Mouse (Mus musculus): ENCODE measurements around the gene Erich3. TPM values are rescaled to one million over a fixed set of nuclear protein-coding genes. Genes with fewer than 3 reads are reported as not detected.

Gene Erich3
- polyA plus RNA-seq, 1 experiment, result 147 TPM

- Histone ChIP-seq H3K4me3 (ENCODE audit: control insufficient read depth, low read depth, low read length) (no peak overlapping the region), H3K4me1 (ENCODE audit: control insufficient read depth, insufficient read depth, low read length) (no peaks in the 10 kb centered on the region), H3K36me3 (ENCODE audit: control insufficient read depth, insufficient read depth, low read length) (no peaks in the 10 kb centered on the region), H3K27ac (ENCODE audit: control insufficient read depth, insufficient read depth, low read depth, low read length) (no peak overlapping the region), H3K27me3 (ENCODE audit: control insufficient read depth, insufficient read depth, low read length) (no peaks in the 10 kb centered on the region)
- TF ChIP-seq POLR2A (IDR thresholded peaks at IDR 0.05; ENCODE audit: control insufficient read depth, low read depth, low read length) (no peak), CTCF (IDR thresholded peaks at IDR 0.05; ENCODE audit: control insufficient read depth, insufficient read depth, insufficient replicate concordance, low read depth, low read length) (no peak)
Measured at GRCm38 (mm10) chr3:154731431-154731830, 67.8 kb downstream of the Erich3 start.

DNA sequence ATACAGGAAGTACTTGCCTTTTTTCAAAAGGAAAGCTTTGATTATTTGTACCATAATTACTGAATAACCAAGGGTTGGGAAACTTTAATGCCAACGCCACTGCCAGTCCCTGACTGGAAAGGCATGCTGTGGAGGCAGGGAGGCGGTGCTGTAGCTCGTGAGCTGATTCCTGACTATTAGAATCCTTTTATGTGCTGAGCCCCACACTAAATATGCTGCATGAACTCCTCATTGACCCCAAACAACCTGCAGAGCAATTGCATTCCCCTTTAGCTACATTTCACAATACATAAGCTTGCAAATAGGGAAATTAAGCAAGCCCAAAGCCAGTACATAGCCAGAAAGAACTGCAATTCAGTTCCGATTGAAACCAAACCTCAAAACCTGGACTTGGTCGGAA is 77.8 kb downstream of the Erich3 start:
- Histone ChIP-seq H3K27ac (ENCODE audit: control insufficient read depth, insufficient read depth, low read depth, low read length) (no peak overlapping the region), H3K4me1 (ENCODE audit: control insufficient read depth, insufficient read depth, low read length) (no peaks in the 10 kb centered on the region), H3K27me3 (ENCODE audit: control insufficient read depth, insufficient read depth, low read length) (no peaks in the 10 kb centered on the region), H3K36me3 (ENCODE audit: control insufficient read depth, insufficient read depth, low read length) (no peaks in the 10 kb centered on the region), H3K4me3 (ENCODE audit: control insufficient read depth, low read depth, low read length) (no peak overlapping the region)
- TF ChIP-seq POLR2A (IDR thresholded peaks at IDR 0.05; ENCODE audit: control insufficient read depth, low read depth, low read length) (no peak), CTCF (IDR thresholded peaks at IDR 0.05; ENCODE audit: control insufficient read depth, insufficient read depth, insufficient replicate concordance, low read depth, low read length) (no peak)

GRCm38 (mm10) chr3:154742927-154743326 is 79.3 kb downstream of the Erich3 start:
- Histone ChIP-seq H3K27ac (ENCODE audit: control insufficient read depth, insufficient read depth, low read depth, low read length) (no peak overlapping the region), H3K4me3 (ENCODE audit: control insufficient read depth, low read depth, low read length) (no peak overlapping the region)
- TF ChIP-seq CTCF (IDR thresholded peaks at IDR 0.05; ENCODE audit: control insufficient read depth, insufficient read depth, insufficient replicate concordance, low read depth, low read length) (no peak), POLR2A (IDR thresholded peaks at IDR 0.05; ENCODE audit: control insufficient read depth, low read depth, low read length) (no peak)

DNA sequence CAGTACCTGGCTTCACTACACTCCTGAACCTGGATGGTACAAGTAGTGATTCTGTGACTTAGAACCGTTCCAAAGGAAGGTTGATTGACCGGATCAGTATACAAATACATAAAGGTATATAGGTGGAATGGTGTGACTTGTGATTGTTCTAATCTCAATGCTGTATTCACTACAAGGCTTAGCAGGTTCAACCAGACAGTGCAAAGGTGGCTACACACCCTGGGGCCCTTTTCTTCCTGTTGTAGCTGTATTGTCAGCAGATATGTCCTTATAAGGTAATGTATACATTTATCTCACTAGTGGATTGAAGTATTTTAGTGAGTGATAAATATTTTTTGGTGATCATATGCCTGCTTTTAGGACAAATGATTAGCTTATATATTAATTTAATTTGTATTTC is 80.7 kb downstream of the Erich3 start:
- TF ChIP-seq POLR2A (IDR thresholded peaks at IDR 0.05; ENCODE audit: control insufficient read depth, low read depth, low read length) (no peak), CTCF (IDR thresholded peaks at IDR 0.05; ENCODE audit: control insufficient read depth, insufficient read depth, insufficient replicate concordance, low read depth, low read length) (no peak)
- Histone ChIP-seq H3K27me3 (ENCODE audit: control insufficient read depth, insufficient read depth, low read length) (no peaks in the 10 kb centered on the region), H3K4me1 (ENCODE audit: control insufficient read depth, insufficient read depth, low read length) (no peaks in the 10 kb centered on the region), H3K27ac (ENCODE audit: control insufficient read depth, insufficient read depth, low read depth, low read length) (no peak overlapping the region), H3K4me3 (ENCODE audit: control insufficient read depth, low read depth, low read length) (no peak overlapping the region), H3K36me3 (ENCODE audit: control insufficient read depth, insufficient read depth, low read length) (no peaks in the 10 kb centered on the region)

More at GRCm38 (mm10) chr3:154742927-154743326, 79.3 kb downstream of the Erich3 start:
- H3K36me3 ChIP-seq (ENCODE audit: control insufficient read depth, insufficient read depth, low read length), result no peaks in the 10 kb centered on the region
- no peaks in the 10 kb centered on the region for H3K27me3 ChIP-seq (ENCODE audit: control insufficient read depth, insufficient read depth, low read length)
- H3K4me1 ChIP-seq (ENCODE audit: control insufficient read depth, insufficient read depth, low read length), result no peaks in the 10 kb centered on the region

DNA sequence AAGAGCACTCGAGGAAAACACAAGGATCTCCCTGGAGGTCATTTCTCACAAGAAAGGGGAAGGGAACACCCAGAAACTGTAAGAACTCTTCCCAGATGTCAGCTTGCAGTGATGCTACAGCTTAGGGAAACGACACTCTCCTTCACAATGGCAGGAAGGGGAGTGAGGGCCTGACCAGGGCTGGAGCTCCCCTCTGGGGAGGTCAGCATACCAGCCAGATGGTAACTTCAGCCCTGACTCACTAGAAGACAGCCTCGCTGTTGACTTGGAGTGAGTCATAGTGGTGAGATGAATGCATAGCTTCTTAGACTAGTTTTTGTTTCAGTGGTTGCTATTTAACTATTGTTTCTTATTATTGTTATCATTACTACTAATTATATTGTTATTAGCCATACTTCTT is 90.8 kb downstream of the Erich3 start:
- H3K4me1 ChIP-seq (ENCODE audit: control insufficient read depth, insufficient read depth, low read length), result no peaks in the 10 kb centered on the region
- no peaks in the 10 kb centered on the region for H3K36me3 ChIP-seq (ENCODE audit: control insufficient read depth, insufficient read depth, low read length)
- no peak for TF ChIP-seq CTCF (IDR thresholded peaks at IDR 0.05; ENCODE audit: control insufficient read depth, insufficient read depth, insufficient replicate concordance, low read depth, low read length)
- no peak for TF ChIP-seq POLR2A (IDR thresholded peaks at IDR 0.05; ENCODE audit: control insufficient read depth, low read depth, low read length)
- no peak overlapping the region for H3K4me3 ChIP-seq (ENCODE audit: control insufficient read depth, low read depth, low read length)
- H3K27me3 ChIP-seq (ENCODE audit: control insufficient read depth, insufficient read depth, low read length), result no peaks in the 10 kb centered on the region
- H3K27ac ChIP-seq (ENCODE audit: control insufficient read depth, insufficient read depth, low read depth, low read length), result no peak overlapping the region

- Histone ChIP-seq H3K27me3 (ENCODE audit: control insufficient read depth, insufficient read depth, low read length) (no peaks in the 10 kb centered on the region), H3K36me3 (ENCODE audit: control insufficient read depth, insufficient read depth, low read length) (no peaks in the 10 kb centered on the region), H3K4me1 (ENCODE audit: control insufficient read depth, insufficient read depth, low read length) (no peaks in the 10 kb centered on the region), H3K4me3 (ENCODE audit: control insufficient read depth, low read depth, low read length) (no peak overlapping the region), H3K27ac (ENCODE audit: control insufficient read depth, insufficient read depth, low read depth, low read length) (no peak overlapping the region)
- TF ChIP-seq CTCF (IDR thresholded peaks at IDR 0.05; ENCODE audit: control insufficient read depth, insufficient read depth, insufficient replicate concordance, low read depth, low read length), result no peak
- no peak for TF ChIP-seq POLR2A (IDR thresholded peaks at IDR 0.05; ENCODE audit: control insufficient read depth, low read depth, low read length)
Measured at GRCm38 (mm10) chr3:154755225-154755624, 91.6 kb downstream of the Erich3 start.

DNA sequence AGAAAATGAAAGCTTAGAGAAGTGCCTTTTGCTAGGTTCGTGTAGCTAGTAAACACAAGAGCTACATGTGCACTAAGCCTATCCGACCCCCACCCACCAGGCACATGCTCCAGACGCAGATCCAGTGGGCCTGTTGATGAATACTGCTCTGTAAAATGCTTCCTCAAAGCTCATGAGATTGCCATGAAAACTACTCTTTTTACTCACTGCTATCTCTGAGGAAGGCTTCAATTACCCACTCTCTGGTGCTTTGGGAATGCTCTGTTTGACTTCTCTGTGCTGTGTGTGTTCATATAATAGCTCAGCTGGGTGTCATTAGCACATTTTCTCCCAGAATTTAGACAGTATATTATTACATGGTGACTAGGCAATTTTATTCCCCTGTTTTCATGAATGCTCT is 94.4 kb downstream of the Erich3 start:
- H3K27ac ChIP-seq (ENCODE audit: control insufficient read depth, insufficient read depth, low read depth, low read length), result no peak overlapping the region
- H3K4me1 ChIP-seq (ENCODE audit: control insufficient read depth, insufficient read depth, low read length), result no peaks in the 10 kb centered on the region; the same call in 1 of the 2 replicates
- no peaks in the 10 kb centered on the region for H3K27me3 ChIP-seq (ENCODE audit: control insufficient read depth, insufficient read depth, low read length)
- TF ChIP-seq POLR2A (IDR thresholded peaks at IDR 0.05; ENCODE audit: control insufficient read depth, low read depth, low read length) (no peak), CTCF (IDR thresholded peaks at IDR 0.05; ENCODE audit: control insufficient read depth, insufficient read depth, insufficient replicate concordance, low read depth, low read length) (no peak)
- no peaks in the 10 kb centered on the region for H3K36me3 ChIP-seq (ENCODE audit: control insufficient read depth, insufficient read depth, low read length)
- H3K4me3 ChIP-seq (ENCODE audit: control insufficient read depth, low read depth, low read length), result no peak overlapping the region

DNA sequence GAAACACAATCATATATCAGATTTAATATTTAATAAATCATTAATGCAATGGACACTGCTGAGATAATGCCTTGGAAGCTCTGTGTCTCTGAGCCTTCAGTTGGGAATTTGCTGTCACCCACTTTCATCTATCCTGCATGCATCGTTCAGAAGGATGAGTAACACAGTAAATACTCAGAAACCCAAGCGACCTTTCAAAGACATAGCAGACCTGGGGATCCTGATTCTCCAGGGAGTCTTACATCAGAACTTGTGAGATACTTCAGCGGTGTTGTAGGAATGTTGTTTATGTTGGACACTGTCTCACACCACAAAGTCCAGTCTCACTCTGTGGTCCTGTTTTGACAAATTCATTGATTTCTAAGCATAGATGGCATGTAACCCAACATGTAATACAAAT is 97.4 kb downstream of the Erich3 start:
- no peak overlapping the region for H3K27ac ChIP-seq (ENCODE audit: control insufficient read depth, insufficient read depth, low read depth, low read length)

More for the DNA sequence above, 97.4 kb downstream of the Erich3 start:
- H3K4me1 ChIP-seq (ENCODE audit: control insufficient read depth, insufficient read depth, low read length), result peaks cover 2% of the 10 kb centered on the region; the same call in 1 of the 2 replicates
- H3K36me3 ChIP-seq (ENCODE audit: control insufficient read depth, insufficient read depth, low read length), result no peaks in the 10 kb centered on the region
- TF ChIP-seq POLR2A (IDR thresholded peaks at IDR 0.05; ENCODE audit: control insufficient read depth, low read depth, low read length) (no peak), CTCF (IDR thresholded peaks at IDR 0.05; ENCODE audit: control insufficient read depth, insufficient read depth, insufficient replicate concordance, low read depth, low read length) (no peak)
- H3K4me3 ChIP-seq (ENCODE audit: control insufficient read depth, low read depth, low read length), result no peak overlapping the region
- no peaks in the 10 kb centered on the region for H3K27me3 ChIP-seq (ENCODE audit: control insufficient read depth, insufficient read depth, low read length)
